8 mouse cellular contexts compared by ENCODE assay signal in genomic region chr8:48690665-48691395, GRCm38 (mm10).
DNase-seq lines count a peak whose midpoint lies in the region; ATAC-seq and TF ChIP-seq lines count a peak whose summit lies in the region.

No protein-coding gene starts in this region.

- TF ChIP-seq EP300 in stomach, postnatal 0 days (optimal IDR thresholded peaks at IDR 0.05), result no peak

- H3K36me3 ChIP-seq in hindbrain, embryonic 15.5 days, result no peaks in the 10 kb centered on the region
- H3K36me3 ChIP-seq in hindbrain, embryonic 10.5 days, result no peaks in the 10 kb centered on the region
- H3K36me3 ChIP-seq in embryonic facial prominence, embryonic 15.5 days, result no peaks in the 10 kb centered on the region
- H3K36me3 ChIP-seq in stomach, postnatal 0 days (ENCODE audit: control insufficient read depth, insufficient read depth, low read length), result no peaks in the 10 kb centered on the region

- H3K27ac ChIP-seq in hindbrain, embryonic 15.5 days (replicated peaks), result no peak overlapping the region
- no peak overlapping the region for H3K27ac ChIP-seq in hindbrain, embryonic 10.5 days
- peak overlapping the region; percentile 51; the same call in 1 of the 2 replicates for H3K27ac ChIP-seq in embryonic facial prominence, embryonic 15.5 days (replicated peaks)
- H3K27ac ChIP-seq in stomach, postnatal 0 days (replicated peaks), result no peak overlapping the region

- no peak overlapping the region for H3K4me3 ChIP-seq in hindbrain, embryonic 15.5 days
- no peak overlapping the region for H3K4me3 ChIP-seq in hindbrain, embryonic 10.5 days
- no peak overlapping the region for H3K4me3 ChIP-seq in embryonic facial prominence, embryonic 15.5 days (replicated peaks)
- H3K4me3 ChIP-seq in stomach, postnatal 0 days (ENCODE audit: low read depth, low read length), result no peak overlapping the region

- H3K9ac ChIP-seq in hindbrain, embryonic 15.5 days, result no peak overlapping the region
- H3K9ac ChIP-seq in embryonic facial prominence, embryonic 15.5 days, result no peak overlapping the region
- H3K9ac ChIP-seq in stomach, postnatal 0 days (ENCODE audit: low read length), result no peak overlapping the region

- TF ChIP-seq CTCF in stomach, postnatal 0 days (IDR thresholded peaks at IDR 0.05; ENCODE audit: low read depth), result peak; percentile 45

- H3K27me3 ChIP-seq in hindbrain, embryonic 15.5 days, result no peaks in the 10 kb centered on the region
- H3K27me3 ChIP-seq in hindbrain, embryonic 10.5 days (ENCODE audit: insufficient read depth, poor library complexity, severe bottlenecking), result no peaks in the 10 kb centered on the region
- no peaks in the 10 kb centered on the region for H3K27me3 ChIP-seq in embryonic facial prominence, embryonic 15.5 days
- H3K27me3 ChIP-seq in stomach, postnatal 0 days (ENCODE audit: control insufficient read depth, insufficient read depth, low read length), result no peaks in the 10 kb centered on the region

- no peaks in the 10 kb centered on the region for H3K9me3 ChIP-seq in hindbrain, embryonic 15.5 days
- H3K9me3 ChIP-seq in hindbrain, embryonic 10.5 days, result no peaks in the 10 kb centered on the region
- H3K9me3 ChIP-seq in embryonic facial prominence, embryonic 15.5 days (replicated peaks), result no peaks in the 10 kb centered on the region
- no peaks in the 10 kb centered on the region for H3K9me3 ChIP-seq in stomach, postnatal 0 days (ENCODE audit: control insufficient read depth, low read length)

- peak; percentile 78 for ATAC-seq in hindbrain, embryonic 15.5 days (ENCODE audit: low FRiP score, low read depth)
- 0 out of 2 replicates have a peak, but pooled peaks have one; percentile 75 for ATAC-seq in embryonic facial prominence, embryonic 15.5 days (ENCODE audit: insufficient number of reproducible peaks, low FRiP score, low TSS enrichment, low read depth)
- no peak for ATAC-seq in stomach, postnatal 0 days (ENCODE audit: low FRiP score, low TSS enrichment)

- DNase-seq in hindbrain, embryonic 10.5 days (ENCODE audit: low spot score), result no peak
- DNase-seq in Muller cell, postnatal 12 days (ENCODE audit: inconsistent ontology term), result peak; percentile 80
- peak; percentile 68 for DNase-seq in heart, postnatal 4 days
- no peak for DNase-seq in stomach, postnatal 0 days (ENCODE audit: low spot score)
- DNase-seq in cerebellum, adult 9-11 months, result no peak
- no peak for DNase-seq in thymus, postnatal 0 days (ENCODE audit: low spot score)

- no peak overlapping the region for H3K4me2 ChIP-seq in hindbrain, embryonic 15.5 days
- no peak overlapping the region for H3K4me2 ChIP-seq in embryonic facial prominence, embryonic 15.5 days (replicated peaks)
- no peak overlapping the region for H3K4me2 ChIP-seq in stomach, postnatal 0 days (replicated peaks; ENCODE audit: low read depth)

- WGBS in hindbrain, embryonic 15.5 days, result 58% methylated on average over 10 of the region's 10 CpGs
- 77% methylated on average over 10 of the region's 10 CpGs for WGBS in hindbrain, embryonic 10.5 days
- 57% methylated on average over 10 of the region's 10 CpGs for WGBS in embryonic facial prominence, embryonic 15.5 days
- 65% methylated on average over 10 of the region's 10 CpGs for WGBS in stomach, postnatal 0 days

- H3K4me1 ChIP-seq in hindbrain, embryonic 15.5 days (replicated peaks), result no peaks in the 10 kb centered on the region
- peaks cover 8% of the 10 kb centered on the region; the same call in 1 of the 2 replicates for H3K4me1 ChIP-seq in hindbrain, embryonic 10.5 days (replicated peaks)
- peaks cover 26% of the 10 kb centered on the region for H3K4me1 ChIP-seq in embryonic facial prominence, embryonic 15.5 days
- H3K4me1 ChIP-seq in stomach, postnatal 0 days (replicated peaks; ENCODE audit: control insufficient read depth, insufficient read depth), result no peaks in the 10 kb centered on the region; the same call in 1 of the 2 replicates

Comparison
In these comparisons a context has a peak if more than half of its experiments do, and no peak if none do; other contexts are left out.
1. DNase-seq: peak in Muller cell, postnatal 12 days (single experiment) and heart, postnatal 4 days (single experiment); none in hindbrain, embryonic 10.5 days (single experiment), stomach, postnatal 0 days (single experiment), cerebellum, adult 9-11 months (single experiment) and thymus, postnatal 0 days (single experiment).